Mouse (Mus musculus): ENCODE measurements around the gene Lrrc49.

DNA sequence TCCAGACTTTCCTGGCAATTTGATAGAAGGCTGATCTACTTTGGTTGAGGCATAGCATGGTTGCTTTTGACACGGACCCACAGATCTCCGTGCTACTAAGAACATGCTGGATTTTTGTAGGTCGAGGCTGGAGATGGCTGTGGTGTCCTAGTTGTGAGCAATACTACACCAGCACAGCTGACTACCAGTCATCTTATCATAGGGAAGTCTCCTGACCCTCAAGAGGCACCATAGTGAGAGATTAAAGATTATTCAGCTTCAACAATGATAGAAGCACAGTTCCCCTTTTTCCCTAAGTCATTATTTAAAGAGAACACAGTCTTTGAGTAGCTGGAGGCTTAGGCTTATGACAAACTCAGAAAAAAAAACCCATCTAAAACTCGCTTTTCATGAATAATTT, 87.7 kb downstream of the Lrrc49 start:
- TF ChIP-seq GATA1 (IDR thresholded peaks at IDR 0.05; ENCODE audit: borderline replicate concordance, low read length) = no peak
- no peak for TF ChIP-seq FLI1 (IDR thresholded peaks at IDR 0.05; ENCODE audit: low read length)

Data from megakaryocyte, embryonic 14.5 days (primary cell).